Mouse (Mus musculus) stomach, embryonic 14.5 days (tissue): ENCODE measurements around the gene Sox5. TPM values are rescaled to one million over a fixed set of nuclear protein-coding genes. Genes with fewer than 3 reads are reported as not detected.

ENCODE experiments used
- ATAC-seq: fragments of 200-750 bp; cut with Nextera tagmentation; 2 replicates; pipeline ENCODE4 v1.8.0; 2017; ENCODE audit warnings: low read depth, moderate TSS enrichment; ENCODE audit not compliant: insufficient number of reproducible peaks, insufficient read depth, low FRiP score
- H3K27ac ChIP-seq: fragments of 300-500 bp; sonication (generic); 2 replicates; pipeline ENCODE4 v1.5.1; 2014; ENCODE audit warnings: mild to moderate bottlenecking, low read length, moderate library complexity, mixed read lengths
- H3K27me3 ChIP-seq: fragments of 300-500 bp; sonication (generic); 2 replicates; pipeline ENCODE4 v1.6.1; 2014; ENCODE audit warnings: low read length, control low read depth, mixed read lengths; ENCODE audit not compliant: control insufficient read depth, insufficient read depth
- H3K36me3 ChIP-seq: fragments of 300-500 bp; sonication (generic); 2 replicates; pipeline ENCODE4 v1.6.1; 2014; ENCODE audit warnings: mild to moderate bottlenecking, control low read depth, low read length, moderate library complexity, mixed read lengths; ENCODE audit not compliant: control insufficient read depth, insufficient read depth
- H3K4me1 ChIP-seq: fragments of 300-500 bp; sonication (generic); 2 replicates; pipeline ENCODE4 v1.6.1; 2014; ENCODE audit warnings: low read length, control low read depth, mixed read lengths; ENCODE audit not compliant: control insufficient read depth, insufficient read depth
- H3K4me2 ChIP-seq: fragments of 300-500 bp; sonication (generic); replicated peaks from 2 replicates; pipeline ENCODE4 v1.6.1; 2014; ENCODE audit warnings: low read depth, low read length, control low read depth
- H3K4me3 ChIP-seq: fragments of 300-500 bp; sonication (generic); 2 replicates; pipeline ENCODE4 v1.5.1; 2014; ENCODE audit warnings: low read depth, low read length, control low read depth
- H3K9ac ChIP-seq: fragments of 300-500 bp; sonication (generic); replicated peaks from 2 replicates; pipeline ENCODE4 v1.6.1; 2014; ENCODE audit warnings: low read depth, mild to moderate bottlenecking, control low read depth, low read length, moderate library complexity, mixed read lengths
- H3K9me3 ChIP-seq: fragments of 300-500 bp; sonication (generic); 2 replicates; pipeline ENCODE4 v1.6.1; 2016; ENCODE audit warnings: low read depth, low read length, control low read depth; ENCODE audit not compliant: control insufficient read depth
- WGBS: fragments of 180-500 bp; shearing (Covaris S2); extraction: QIAGEN DNeasy Blood & Tissue Kit; methylation state at CpG from one replicate; pipeline ENCODE4 v1.1.7; 2014; 5-methylcytosine and 5-hydroxymethylcytosine counted together
- polyA plus RNA-seq: library from polyadenylated mRNA; unstranded; fragments of >200 nt; fragmentation: Nextera tagmentation; extraction: Ambion mirVana; gene quantifications from 2 replicates; pipeline ENCODE4 v1.2.1, GENCODE M21; 2014

Sox5 gene
- polyA plus RNA-seq, 1 experiment from 2014 or later: 30.3 TPM

DNA sequence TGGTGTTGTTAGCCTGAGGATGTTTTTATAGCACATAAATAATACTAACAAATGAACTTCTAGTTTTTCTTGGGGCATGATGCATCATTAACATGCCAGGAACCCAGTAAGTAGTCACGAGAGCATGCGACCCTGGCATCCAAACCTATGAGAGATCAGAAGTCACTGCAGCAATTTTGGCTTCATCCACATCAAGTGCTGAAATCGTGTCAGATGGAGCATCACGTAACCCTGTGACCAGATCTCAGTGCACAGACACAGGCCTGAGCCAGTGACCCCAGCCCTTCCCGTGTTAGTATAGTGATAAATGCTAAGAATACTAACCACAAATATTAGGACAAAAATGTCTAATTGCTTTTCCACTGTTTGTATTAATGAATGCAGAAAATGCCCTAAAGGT lies 58.8 kb downstream of the Sox5 start:
- no peaks in the 10 kb centered on the region for H3K4me1 ChIP-seq
- WGBS: 85% methylated on average over 5 of the region's 5 CpGs
- no peak overlapping the region for H3K27ac ChIP-seq

GRCm38 (mm10) chr6:144720846-144721245 lies 60.9 kb downstream of the Sox5 start:
- H3K27ac ChIP-seq: no peak overlapping the region
- no peaks in the 10 kb centered on the region for H3K4me1 ChIP-seq
- H3K4me3 ChIP-seq: no peak overlapping the region
- ATAC-seq: no peak
- H3K4me2 ChIP-seq: no peak overlapping the region
- no peaks in the 10 kb centered on the region for H3K36me3 ChIP-seq
- no peak overlapping the region for H3K9ac ChIP-seq
- no peaks in the 10 kb centered on the region for H3K27me3 ChIP-seq
- no peaks in the 10 kb centered on the region for H3K9me3 ChIP-seq
- 95% methylated on average over 13 of the region's 13 CpGs for WGBS

More for the DNA sequence above, 58.8 kb downstream of the Sox5 start:
- H3K9ac ChIP-seq: no peak overlapping the region
- no peaks in the 10 kb centered on the region for H3K36me3 ChIP-seq
- no peaks in the 10 kb centered on the region for H3K27me3 ChIP-seq
- no peak overlapping the region for H3K4me2 ChIP-seq
- no peak for ATAC-seq
- H3K9me3 ChIP-seq: no peaks in the 10 kb centered on the region
- H3K4me3 ChIP-seq: no peak overlapping the region

GRCm38 (mm10) chr6:144716376-144716775 lies 65.4 kb downstream of the Sox5 start:
- no peak overlapping the region for H3K27ac ChIP-seq
- WGBS: 67% methylated on average over 1 of the region's 1 CpGs
- H3K36me3 ChIP-seq: no peaks in the 10 kb centered on the region
- no peaks in the 10 kb centered on the region for H3K27me3 ChIP-seq
- no peaks in the 10 kb centered on the region for H3K9me3 ChIP-seq
- no peak overlapping the region for H3K4me2 ChIP-seq
- ATAC-seq: no peak
- H3K4me1 ChIP-seq: peaks cover 6% of the 10 kb centered on the region
- no peak overlapping the region for H3K4me3 ChIP-seq
- H3K9ac ChIP-seq: no peak overlapping the region

GRCm38 (mm10) chr6:144711841-144712240 lies 69.9 kb downstream of the Sox5 start:
- H3K4me2 ChIP-seq: peak overlapping the region; percentile 19
- no peak overlapping the region for H3K9ac ChIP-seq
- ATAC-seq: no peak
- H3K27ac ChIP-seq: no peak overlapping the region
- 29% methylated on average over 9 of the region's 9 CpGs for WGBS
- H3K4me1 ChIP-seq: peaks cover 14% of the 10 kb centered on the region
- H3K4me3 ChIP-seq: no peak overlapping the region
- H3K36me3 ChIP-seq: no peaks in the 10 kb centered on the region
- H3K9me3 ChIP-seq: no peaks in the 10 kb centered on the region
- no peaks in the 10 kb centered on the region for H3K27me3 ChIP-seq

DNA sequence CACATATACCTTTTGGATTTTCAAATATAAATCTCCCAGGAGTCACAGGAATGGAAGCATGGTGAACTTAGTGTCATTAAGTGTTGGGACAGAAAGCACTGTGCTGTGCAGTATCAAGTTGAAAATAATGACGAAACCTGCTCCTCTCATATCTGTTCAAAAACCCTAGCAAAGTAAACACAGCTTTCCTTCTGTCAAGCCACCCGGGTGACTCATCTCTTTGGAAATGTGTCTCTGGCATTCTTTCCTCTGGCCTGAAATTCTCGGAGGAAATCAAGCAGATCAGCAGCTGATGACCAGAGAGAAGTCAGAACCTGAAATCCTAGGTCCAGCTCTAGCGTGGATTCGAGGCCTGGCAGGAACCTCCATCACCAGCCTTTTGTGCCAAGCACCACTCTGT lies 71.0 kb downstream of the Sox5 start:
- H3K4me2 ChIP-seq: no peak overlapping the region
- H3K36me3 ChIP-seq: no peaks in the 10 kb centered on the region
- no peak overlapping the region for H3K4me3 ChIP-seq
- H3K4me1 ChIP-seq: peaks cover 14% of the 10 kb centered on the region
- no peak for ATAC-seq
- WGBS: 20% methylated on average over 5 of the region's 5 CpGs
- H3K9me3 ChIP-seq: no peaks in the 10 kb centered on the region
- H3K27ac ChIP-seq: no peak overlapping the region; the same call in 1 of the 2 replicates
- H3K9ac ChIP-seq: no peak overlapping the region
- H3K27me3 ChIP-seq: no peaks in the 10 kb centered on the region

- H3K4me1 ChIP-seq: peaks cover 14% of the 10 kb centered on the region
- no peak overlapping the region for H3K4me3 ChIP-seq
- H3K27ac ChIP-seq: no peak overlapping the region
- 56% methylated on average over 9 of the region's 9 CpGs for WGBS
- no peaks in the 10 kb centered on the region for H3K9me3 ChIP-seq
- ATAC-seq: no peak
- no peaks in the 10 kb centered on the region for H3K27me3 ChIP-seq
- H3K36me3 ChIP-seq: no peaks in the 10 kb centered on the region
- no peak overlapping the region for H3K9ac ChIP-seq
- no peak overlapping the region for H3K4me2 ChIP-seq
These were observed 72.1 kb downstream of the Sox5 start for GRCm38 (mm10) chr6:144709614-144710180.

GRCm38 (mm10) chr6:144708410-144708809 lies 73.4 kb downstream of the Sox5 start:
- peaks cover 14% of the 10 kb centered on the region for H3K4me1 ChIP-seq
- H3K9me3 ChIP-seq: no peaks in the 10 kb centered on the region
- WGBS: 75% methylated on average over 4 of the region's 4 CpGs
- H3K27ac ChIP-seq: no peak overlapping the region
- no peaks in the 10 kb centered on the region for H3K36me3 ChIP-seq
- H3K4me3 ChIP-seq: no peak overlapping the region
- no peak overlapping the region for H3K9ac ChIP-seq
- no peaks in the 10 kb centered on the region for H3K27me3 ChIP-seq
- ATAC-seq: no peak
- H3K4me2 ChIP-seq: no peak overlapping the region

DNA sequence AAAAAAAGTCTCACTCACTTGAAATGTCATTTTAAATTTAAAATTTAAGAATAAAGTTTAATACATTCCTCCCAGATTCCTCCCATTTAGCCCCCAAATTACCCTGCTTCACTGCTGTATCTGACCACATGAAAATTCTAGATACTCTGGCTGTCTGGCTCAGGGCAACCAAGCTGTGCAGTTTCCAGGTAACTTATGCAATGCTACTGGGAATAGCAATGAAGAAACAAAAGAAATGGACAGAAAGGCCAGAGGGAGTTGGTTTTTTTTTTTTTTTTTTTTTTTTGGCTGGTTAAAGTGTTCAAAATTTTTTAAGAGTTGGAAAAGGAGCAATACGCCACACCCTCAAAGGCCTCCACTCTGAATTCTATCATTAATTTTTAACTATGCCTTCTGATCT lies 73.8 kb downstream of the Sox5 start:
- WGBS: 96% methylated on average over 1 of the region's 1 CpGs
- H3K9ac ChIP-seq: no peak overlapping the region
- no peaks in the 10 kb centered on the region for H3K27me3 ChIP-seq
- H3K4me3 ChIP-seq: no peak overlapping the region
- H3K36me3 ChIP-seq: no peaks in the 10 kb centered on the region
- no peak overlapping the region for H3K27ac ChIP-seq
- no peak overlapping the region for H3K4me2 ChIP-seq
- H3K4me1 ChIP-seq: peaks cover 14% of the 10 kb centered on the region
- no peaks in the 10 kb centered on the region for H3K9me3 ChIP-seq
- ATAC-seq: no peak

- WGBS: 73% methylated on average over 5 of the region's 5 CpGs
These were observed 76.8 kb downstream of the Sox5 start for GRCm38 (mm10) chr6:144704962-144705361.

More at GRCm38 (mm10) chr6:144704962-144705361, 76.8 kb downstream of the Sox5 start:
- no peak for ATAC-seq
- Histone ChIP-seq H3K4me1 (no peaks in the 10 kb centered on the region), H3K4me2 (no peak overlapping the region), H3K4me3 (no peak overlapping the region), H3K27me3 (no peaks in the 10 kb centered on the region), H3K9ac (no peak overlapping the region), H3K27ac (no peak overlapping the region), H3K9me3 (no peaks in the 10 kb centered on the region), H3K36me3 (no peaks in the 10 kb centered on the region)
